Mouse (Mus musculus) naive thymus-derived CD4-positive, alpha-beta T cell, adult 2 months (primary cell): ENCODE data around the gene Iqgap3.

ENCODE experiments used
- DNase-seq: peaks from one replicate; pipeline ENCODE4 v3.0.0-alpha.2; 2011; ENCODE audit warnings: low read depth

Iqgap3 gene

GRCm38 (mm10) chr3:88094126-88094525, 12.4 kb downstream of the Iqgap3 start:
- DNase-seq = no peak

GRCm38 (mm10) chr3:88097666-88098065, 15.9 kb downstream of the Iqgap3 start:
- DNase-seq = no peak

GRCm38 (mm10) chr3:88100251-88100650, 18.5 kb downstream of the Iqgap3 start:
- no peak for DNase-seq

- DNase-seq = no peak
Measured at GRCm38 (mm10) chr3:88101736-88102135, 20.0 kb downstream of the Iqgap3 start.

GRCm38 (mm10) chr3:88102196-88102595, 20.4 kb downstream of the Iqgap3 start:
- DNase-seq = no peak

GRCm38 (mm10) chr3:88102611-88103010, 20.8 kb downstream of the Iqgap3 start:
- DNase-seq = no peak

GRCm38 (mm10) chr3:88106126-88106525, 24.4 kb downstream of the Iqgap3 start:
- DNase-seq = no peak

- DNase-seq = no peak
Measured at GRCm38 (mm10) chr3:88109126-88109525, 27.4 kb downstream of the Iqgap3 start.

GRCm38 (mm10) chr3:88114396-88114795, 32.6 kb downstream of the Iqgap3 start:
- DNase-seq = no peak

GRCm38 (mm10) chr3:88120117-88120651, 38.4 kb downstream of the Iqgap3 start:
- no peak for DNase-seq

- DNase-seq = no peak
Measured at GRCm38 (mm10) chr3:88121164-88122131, 39.7 kb downstream of the Iqgap3 start.

GRCm38 (mm10) chr3:88125195-88125594, 43.4 kb downstream of the Iqgap3 start:
- DNase-seq = no peak

- DNase-seq = no peak
Measured at GRCm38 (mm10) chr3:88126181-88126580, 44.4 kb downstream of the Iqgap3 start.

GRCm38 (mm10) chr3:88127636-88128035, 45.9 kb downstream of the Iqgap3 start:
- no peak for DNase-seq

GRCm38 (mm10) chr3:88128056-88128455, 46.3 kb downstream of the Iqgap3 start:
- DNase-seq = no peak

GRCm38 (mm10) chr3:88129006-88129405, 47.2 kb downstream of the Iqgap3 start:
- no peak for DNase-seq

- no peak for DNase-seq
Measured at GRCm38 (mm10) chr3:88131071-88131470, 49.3 kb downstream of the Iqgap3 start.

GRCm38 (mm10) chr3:88132492-88132891, 50.7 kb downstream of the Iqgap3 start:
- DNase-seq = no peak

GRCm38 (mm10) chr3:88133187-88133771, 51.5 kb downstream of the Iqgap3 start:
- peak; percentile 61 for DNase-seq

GRCm38 (mm10) chr3:88136346-88136745, 54.6 kb downstream of the Iqgap3 start:
- DNase-seq = no peak

GRCm38 (mm10) chr3:88136945-88137494, 55.2 kb downstream of the Iqgap3 start:
- DNase-seq = peak; percentile 48

GRCm38 (mm10) chr3:88137821-88138220, 56.0 kb downstream of the Iqgap3 start:
- DNase-seq = peak; percentile 82
